26 mouse cellular contexts compared by ENCODE assay signal in the genomic region with DNA sequence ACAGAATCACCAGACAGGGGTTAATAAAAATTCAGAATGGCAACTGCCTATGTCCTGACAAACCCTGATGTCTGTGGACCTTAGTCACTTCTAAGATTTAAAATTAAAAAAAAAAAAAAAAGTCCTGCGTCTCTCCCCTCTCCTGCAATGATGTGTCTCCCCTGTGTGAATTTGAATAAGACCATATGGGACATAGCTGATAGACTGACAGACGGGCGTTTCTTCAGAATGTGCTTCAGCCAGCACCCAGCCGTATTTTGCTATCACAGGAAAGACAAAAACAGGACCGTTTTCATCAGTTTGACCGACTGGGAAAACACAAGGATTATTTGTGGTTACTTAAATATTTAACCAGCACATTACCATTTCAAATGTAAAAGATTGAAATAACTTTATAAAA.
A peak's percentile ranks its signal among the peaks of the same experiment; 100 is the strongest.
DNase-seq lines count a peak whose midpoint lies in the region; ATAC-seq and TF ChIP-seq lines count a peak whose summit lies in the region.
"Had no signal": no experiment of that assay in that cellular context is flagged by ENCODE, and none has a peak within 500 bp of the region (broad histone marks: within the 10 kb centered on the region; RNA-seq: fewer than 3 reads in every experiment).

No protein-coding gene starts in this region.

- no peak for TF ChIP-seq POLR2A in brain, embryonic 14.5 days (IDR thresholded peaks at IDR 0.05; ENCODE audit: borderline replicate concordance, extremely low read depth, insufficient read depth, insufficient read length, poor library complexity, severe bottlenecking)

- no peak overlapping the region for H3K27ac ChIP-seq in hindbrain, embryonic 14.5 days
- H3K27ac ChIP-seq in hindbrain, embryonic 13.5 days, result no peak overlapping the region
- no peak overlapping the region for H3K27ac ChIP-seq in forebrain, embryonic 16.5 days (ENCODE audit: low read length)
- 0 out of 2 replicates have a peak overlapping the region, but pooled peaks have one; percentile 34 for H3K27ac ChIP-seq in midbrain, embryonic 15.5 days
- H3K27ac ChIP-seq: heart, embryonic 10.5 days; heart, embryonic 15.5 days; limb, embryonic 12.5 days; liver, embryonic 15.5 days; neural tube, embryonic 15.5 days had no signal

- H3K9me3 ChIP-seq in hindbrain, embryonic 14.5 days (ENCODE audit: control insufficient read depth, low read length), result no peaks in the 10 kb centered on the region
- no peaks in the 10 kb centered on the region for H3K9me3 ChIP-seq in hindbrain, embryonic 13.5 days
- H3K9me3 ChIP-seq in forebrain, embryonic 16.5 days (ENCODE audit: control insufficient read depth, low read length), result no peaks in the 10 kb centered on the region
- H3K9me3 ChIP-seq in midbrain, embryonic 15.5 days, result no peaks in the 10 kb centered on the region
- H3K9me3 ChIP-seq: heart, embryonic 10.5 days; heart, embryonic 15.5 days; hindbrain, embryonic 15.5 days; limb, embryonic 12.5 days; liver, embryonic 15.5 days; neural tube, embryonic 15.5 days had no signal

- DNase-seq in hindbrain, embryonic 14.5 days (ENCODE audit: low spot score), result no peak
- DNase-seq in brain, embryonic 14.5 days (ENCODE audit: low read depth), result peak; percentile 72
- DNase-seq in left cerebral cortex, adult 9 months (ENCODE audit: low spot score in 2 of 2), result no peak
- DNase-seq in kidney, adult 18-20 months, result no peak
- DNase-seq: adrenal gland, postnatal 25 days; B cell, adult 2 months; cerebellum, adult 18-20 months; cerebellum, postnatal 10 days; gastrocnemius, postnatal 14 days; kidney, adult 2 months; kidney, postnatal 36 days; lung, postnatal 36 days; right cerebral cortex, postnatal 25 days; spleen, adult 18-20 months; thymus, adult 2 months; thymus, postnatal 36 days had no signal

- TF ChIP-seq CTCF in brain, embryonic 14.5 days (IDR thresholded peaks at IDR 0.05; ENCODE audit: borderline replicate concordance, extremely low read depth, insufficient read depth, insufficient read length), result no peak

- H3K9ac ChIP-seq in hindbrain, embryonic 14.5 days, result no peak overlapping the region
- H3K9ac ChIP-seq in hindbrain, embryonic 13.5 days, result no peak overlapping the region
- no peak overlapping the region for H3K9ac ChIP-seq in forebrain, embryonic 16.5 days (replicated peaks; ENCODE audit: low read depth, low read length)
- no peak overlapping the region for H3K9ac ChIP-seq in midbrain, embryonic 15.5 days
- H3K9ac ChIP-seq: heart, embryonic 15.5 days; limb, embryonic 12.5 days; liver, embryonic 15.5 days; neural tube, embryonic 15.5 days had no signal

- no peak for ATAC-seq in hindbrain, embryonic 14.5 days (ENCODE audit: low FRiP score)
- ATAC-seq in hindbrain, embryonic 13.5 days (ENCODE audit: low FRiP score), result no peak
- ATAC-seq in forebrain, embryonic 16.5 days, result 0 out of 2 replicates have a peak, but pooled peaks have one; percentile 43
- no peak for ATAC-seq in midbrain, embryonic 15.5 days (replicated peaks)

- H3K4me1 ChIP-seq in hindbrain, embryonic 14.5 days (replicated peaks; ENCODE audit: control insufficient read depth, insufficient read depth, low read length), result peaks cover 12% of the 10 kb centered on the region
- H3K4me1 ChIP-seq in hindbrain, embryonic 13.5 days (replicated peaks), result peaks cover 45% of the 10 kb centered on the region
- peaks cover 24% of the 10 kb centered on the region for H3K4me1 ChIP-seq in forebrain, embryonic 16.5 days (replicated peaks; ENCODE audit: control insufficient read depth, insufficient read depth, low read length)
- peaks cover 32% of the 10 kb centered on the region for H3K4me1 ChIP-seq in midbrain, embryonic 15.5 days
- H3K4me1 ChIP-seq: liver, embryonic 15.5 days had no signal

- no peak overlapping the region for H3K4me3 ChIP-seq in hindbrain, embryonic 14.5 days (replicated peaks; ENCODE audit: low read length)
- H3K4me3 ChIP-seq in hindbrain, embryonic 13.5 days, result no peak overlapping the region
- no peak overlapping the region for H3K4me3 ChIP-seq in forebrain, embryonic 16.5 days (replicated peaks; ENCODE audit: low read length)
- H3K4me3 ChIP-seq in midbrain, embryonic 15.5 days, result no peak overlapping the region
- H3K4me3 ChIP-seq: erythroblast, embryonic 14.5 days; heart, embryonic 10.5 days; heart, embryonic 15.5 days; hindbrain, embryonic 15.5 days; limb, embryonic 12.5 days; liver, embryonic 15.5 days; neural tube, embryonic 15.5 days had no signal

- no peaks in the 10 kb centered on the region for H3K27me3 ChIP-seq in hindbrain, embryonic 14.5 days (ENCODE audit: control insufficient read depth, insufficient read depth, low read length)
- no peaks in the 10 kb centered on the region for H3K27me3 ChIP-seq in hindbrain, embryonic 13.5 days
- H3K27me3 ChIP-seq in forebrain, embryonic 16.5 days (replicated peaks; ENCODE audit: control insufficient read depth, insufficient read depth, low read length), result no peaks in the 10 kb centered on the region; the same call in 1 of the 2 replicates
- no peaks in the 10 kb centered on the region; the same call in 1 of the 2 replicates for H3K27me3 ChIP-seq in midbrain, embryonic 15.5 days (replicated peaks)
- H3K27me3 ChIP-seq: heart, embryonic 15.5 days; liver, embryonic 15.5 days; neural tube, embryonic 15.5 days had no signal

- WGBS in hindbrain, embryonic 14.5 days, result 43% methylated on average over 6 of the region's 6 CpGs
- 61% methylated on average over 6 of the region's 6 CpGs for WGBS in hindbrain, embryonic 13.5 days
- 18% methylated on average over 6 of the region's 6 CpGs for WGBS in forebrain, embryonic 16.5 days
- 24% methylated on average over 6 of the region's 6 CpGs for WGBS in midbrain, embryonic 15.5 days

- 0 out of 2 replicates have a peak overlapping the region, but pooled peaks have one; percentile 6 for H3K4me2 ChIP-seq in hindbrain, embryonic 14.5 days (replicated peaks)
- H3K4me2 ChIP-seq in hindbrain, embryonic 13.5 days, result no peak overlapping the region
- no peak overlapping the region for H3K4me2 ChIP-seq in forebrain, embryonic 16.5 days (ENCODE audit: low read length)
- H3K4me2 ChIP-seq in midbrain, embryonic 15.5 days, result peak overlapping the region; percentile 36; the same call in 1 of the 2 replicates
- H3K4me2 ChIP-seq: heart, embryonic 15.5 days; limb, embryonic 12.5 days; liver, embryonic 15.5 days; neural tube, embryonic 15.5 days had no signal

- no peaks in the 10 kb centered on the region for H3K36me3 ChIP-seq in hindbrain, embryonic 14.5 days (replicated peaks; ENCODE audit: control insufficient read depth, insufficient read depth)
- no peaks in the 10 kb centered on the region for H3K36me3 ChIP-seq in hindbrain, embryonic 13.5 days
- no peaks in the 10 kb centered on the region for H3K36me3 ChIP-seq in forebrain, embryonic 16.5 days (ENCODE audit: control insufficient read depth, insufficient read depth)
- no peaks in the 10 kb centered on the region for H3K36me3 ChIP-seq in midbrain, embryonic 15.5 days (replicated peaks)
- H3K36me3 ChIP-seq: heart, embryonic 10.5 days; heart, embryonic 15.5 days; hindbrain, embryonic 15.5 days; limb, embryonic 12.5 days; liver, embryonic 15.5 days; neural tube, embryonic 15.5 days had no signal

Comparison
In these comparisons a context has a peak if more than half of its experiments do, and no peak if none do; other contexts are left out.
1. H3K4me2 ChIP-seq: peak in hindbrain, embryonic 14.5 days (single experiment) and midbrain, embryonic 15.5 days (single experiment); none in hindbrain, embryonic 13.5 days (single experiment) and forebrain, embryonic 16.5 days (single experiment).